Mouse (Mus musculus) testis, adult 2 months (tissue): Measurements from ENCODE around the gene Dhdds.

Experiments
- CTCF ChIP-seq: fragments of 200-500 bp; IDR thresholded peaks from 2 replicates; pipeline ENCODE4 v1.5.1; 2012; ENCODE audit warnings: low read depth, mild to moderate bottlenecking, inconsistent platforms, low read length, moderate library complexity; ENCODE audit not compliant: control insufficient read depth, insufficient read depth, insufficient replicate concordance
- POLR2A ChIP-seq: fragments of 200-500 bp; IDR thresholded peaks from 2 replicates; pipeline ENCODE4 v1.6.1; 2012; ENCODE audit warnings: low read depth, mild to moderate bottlenecking, inconsistent platforms, low read length, moderate library complexity; ENCODE audit not compliant: control insufficient read depth

DNA sequence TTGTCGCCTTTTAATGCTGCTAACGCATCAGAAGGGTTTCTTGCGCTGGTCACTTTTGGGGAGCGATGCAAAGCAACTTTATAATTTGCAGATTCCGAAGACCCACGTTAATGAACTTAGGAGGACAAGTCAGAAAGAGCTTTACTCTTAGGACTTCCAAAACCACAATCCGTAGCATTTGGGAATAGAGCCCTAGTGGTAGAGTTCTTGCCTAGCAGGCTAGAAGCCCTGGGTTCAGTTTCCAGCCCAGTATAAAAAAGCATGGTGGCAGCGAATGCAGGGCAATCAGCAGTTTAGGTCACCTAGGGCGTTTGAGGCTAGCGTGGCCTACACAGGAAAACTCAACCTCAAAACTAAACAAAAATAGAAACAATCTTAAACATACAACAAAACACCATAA lies 992 bp upstream of the Dhdds start:
- TF ChIP-seq CTCF, result no peak
- TF ChIP-seq POLR2A, result no peak
